Mouse (Mus musculus) right cerebral cortex, postnatal 4 days (tissue): ENCODE measurements around the gene Lim2.

Source experiments
- DNase-seq: peaks from one replicate; pipeline ENCODE4 v3.0.0-alpha.2; 2022

Gene Lim2

GRCm38 (mm10) chr7:43447801-43448200 lies 20.3 kb downstream of the Lim2 start:
- no peak for DNase-seq

- DNase-seq: no peak
Measured at GRCm38 (mm10) chr7:43448246-43448645, 20.8 kb downstream of the Lim2 start.

GRCm38 (mm10) chr7:43449811-43450210 lies 22.3 kb downstream of the Lim2 start:
- DNase-seq: no peak

GRCm38 (mm10) chr7:43451726-43452125 lies 24.3 kb downstream of the Lim2 start:
- no peak for DNase-seq

GRCm38 (mm10) chr7:43452609-43453008 lies 25.1 kb downstream of the Lim2 start:
- DNase-seq: no peak

- no peak for DNase-seq
Measured at GRCm38 (mm10) chr7:43453599-43454355, 26.3 kb downstream of the Lim2 start.

- DNase-seq: no peak
Measured at GRCm38 (mm10) chr7:43454371-43454770, 26.9 kb downstream of the Lim2 start.

GRCm38 (mm10) chr7:43462851-43463250 lies 35.4 kb downstream of the Lim2 start, which contains the start of gene Vsig10l:
Vsig10l (plus strand) TSS chr7:43463151.
- no peak for DNase-seq

- no peak for DNase-seq
Measured at GRCm38 (mm10) chr7:43463976-43464375, 36.5 kb downstream of the Lim2 start.

- no peak for DNase-seq
Measured at GRCm38 (mm10) chr7:43464864-43465343, 37.4 kb downstream of the Lim2 start.

GRCm38 (mm10) chr7:43465344-43466098 lies 38.1 kb downstream of the Lim2 start:
- peak; percentile 76 for DNase-seq

- peak; percentile 88 for DNase-seq
Measured at GRCm38 (mm10) chr7:43466099-43466694, 38.7 kb downstream of the Lim2 start.

- peak; percentile 52 for DNase-seq
Measured at GRCm38 (mm10) chr7:43470373-43470772, 42.9 kb downstream of the Lim2 start.

- no peak for DNase-seq
Measured at GRCm38 (mm10) chr7:43475706-43476105, 48.2 kb downstream of the Lim2 start.

- no peak for DNase-seq
Measured at GRCm38 (mm10) chr7:43476376-43476775, 48.9 kb downstream of the Lim2 start.

- DNase-seq: no peak
Measured at GRCm38 (mm10) chr7:43481191-43481590, 53.7 kb downstream of the Lim2 start.

GRCm38 (mm10) chr7:43482090-43482716 lies 54.7 kb downstream of the Lim2 start:
- DNase-seq: peak; percentile 64

GRCm38 (mm10) chr7:43483236-43483635 lies 55.8 kb downstream of the Lim2 start:
- no peak for DNase-seq
